Mouse (Mus musculus): ENCODE measurements around the gene Gm9774. TPM values are rescaled to one million over a fixed set of nuclear protein-coding genes. Genes with fewer than 3 reads are reported as not detected.

The Gm9774 gene
- 9.5 and 12.2 TPM in 2 replicates for total RNA-seq (2015)
- total RNA-seq (2017), result 1.7 and 1.9 TPM in 2 replicates

DNA sequence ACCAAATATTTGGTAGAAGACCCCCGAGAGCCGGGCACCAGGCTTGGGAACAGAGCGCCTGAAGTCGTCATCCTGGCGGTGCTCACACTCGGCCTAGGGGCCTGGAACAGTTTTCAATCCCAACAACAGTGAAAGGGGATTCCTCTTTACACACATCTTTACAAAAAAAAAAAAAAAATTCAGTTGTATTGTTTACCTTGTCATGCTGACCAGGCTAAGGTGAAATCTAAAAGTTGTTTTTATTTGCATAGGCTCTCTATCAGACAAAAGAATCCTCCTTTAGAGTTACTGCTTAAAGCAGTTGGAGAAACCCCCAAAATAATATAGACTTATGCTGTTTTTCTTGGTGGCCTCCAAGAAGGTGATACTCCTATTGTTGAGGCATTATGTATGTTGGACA, at the start of gene Gm9774:
Gene Gm9774, minus strand, starts transcription at position 101 of the 400 bp plus-strand sequence.
- no peak for ATAC-seq (replicated peaks; ENCODE audit: poor library complexity)

GRCm38 (mm10) chr3:92470111-92470510, 40.9 kb upstream of the Gm9774 start:
- no peak for ATAC-seq (replicated peaks; ENCODE audit: poor library complexity)

- ATAC-seq (replicated peaks; ENCODE audit: poor library complexity), result no peak
These were observed 38.2 kb upstream of the Gm9774 start for GRCm38 (mm10) chr3:92467424-92467823.

- no peak for ATAC-seq (replicated peaks; ENCODE audit: poor library complexity)
These were observed 37.4 kb upstream of the Gm9774 start for GRCm38 (mm10) chr3:92466576-92466975.

DNA sequence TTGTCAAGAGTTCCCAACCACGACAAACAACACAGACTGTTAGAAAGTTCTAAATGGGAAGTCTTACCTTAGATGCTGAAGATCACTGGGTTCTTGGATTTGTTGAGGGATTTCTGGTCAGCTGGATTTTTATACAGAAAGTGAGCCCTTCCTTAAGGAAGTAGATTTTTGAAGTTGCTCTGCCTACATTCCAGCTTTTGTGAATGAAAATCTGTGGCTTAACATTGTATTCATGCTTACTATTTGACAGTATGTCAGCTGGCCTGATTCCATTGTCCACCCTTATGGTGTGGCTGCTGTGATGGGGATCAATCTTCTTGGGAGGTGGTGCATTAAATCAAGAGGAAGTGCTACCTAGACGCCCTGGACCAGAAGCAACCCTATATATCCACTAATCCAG, 29.4 kb upstream of the Gm9774 start, which contains the start of gene Sprr3:
Gene Sprr3, minus strand, starts transcription at position 101 of the 400 bp plus-strand sequence.
- no peak for ATAC-seq (replicated peaks; ENCODE audit: poor library complexity)

- no peak for ATAC-seq (replicated peaks; ENCODE audit: poor library complexity)
These were observed 25.9 kb upstream of the Gm9774 start for GRCm38 (mm10) chr3:92455151-92455550.

DNA sequence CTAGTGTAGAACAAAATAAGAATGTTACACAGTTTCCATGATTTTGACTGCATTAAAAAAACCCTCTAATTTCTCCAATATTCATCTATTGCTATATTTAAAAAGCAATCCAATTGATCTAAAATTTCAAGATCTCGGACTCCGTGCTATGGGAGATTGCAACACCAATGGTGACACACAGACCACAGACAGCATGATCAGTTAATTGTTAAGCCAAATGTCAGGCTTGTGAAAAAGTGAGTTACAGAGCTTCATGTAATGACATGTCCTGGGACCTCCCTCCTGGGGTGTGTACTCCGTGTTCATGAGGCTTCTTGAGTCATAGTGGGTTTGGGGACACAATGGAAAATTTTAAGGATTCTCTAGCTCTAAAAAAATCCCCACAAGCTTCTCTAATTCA, 11.0 kb upstream of the Gm9774 start:
- ATAC-seq (replicated peaks; ENCODE audit: poor library complexity), result no peak

- no peak for ATAC-seq (replicated peaks; ENCODE audit: poor library complexity)
These were observed 9.5 kb upstream of the Gm9774 start, which contains the start of gene Sprr1b for GRCm38 (mm10) chr3:92438689-92439088. Gene Sprr1b, minus strand, starts transcription at chr3:92438789.

DNA sequence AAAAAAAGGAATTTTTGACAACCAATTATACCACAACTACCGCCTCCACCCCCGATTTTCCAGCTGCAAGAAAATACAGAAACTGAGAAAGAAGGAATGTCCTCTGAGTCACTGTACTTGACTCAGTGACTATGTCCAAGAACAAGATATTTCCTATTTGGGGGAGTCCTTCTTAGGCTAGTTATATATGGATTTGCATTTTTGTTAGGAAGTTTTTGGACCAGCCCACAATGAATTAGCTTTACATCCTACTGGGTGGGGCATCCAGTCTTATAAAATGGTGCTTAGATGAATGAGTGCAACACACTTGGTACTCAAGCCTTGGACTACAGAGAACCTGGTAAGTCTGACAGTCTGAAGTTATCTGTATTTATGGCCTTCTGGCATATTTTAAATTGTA, 3.1 kb upstream of the Gm9774 start, which contains the start of gene Sprr2k:
Gene Sprr2k, plus strand, starts transcription at position 301 of the 400 bp plus-strand sequence.
- ATAC-seq (replicated peaks; ENCODE audit: poor library complexity), result no peak

DNA sequence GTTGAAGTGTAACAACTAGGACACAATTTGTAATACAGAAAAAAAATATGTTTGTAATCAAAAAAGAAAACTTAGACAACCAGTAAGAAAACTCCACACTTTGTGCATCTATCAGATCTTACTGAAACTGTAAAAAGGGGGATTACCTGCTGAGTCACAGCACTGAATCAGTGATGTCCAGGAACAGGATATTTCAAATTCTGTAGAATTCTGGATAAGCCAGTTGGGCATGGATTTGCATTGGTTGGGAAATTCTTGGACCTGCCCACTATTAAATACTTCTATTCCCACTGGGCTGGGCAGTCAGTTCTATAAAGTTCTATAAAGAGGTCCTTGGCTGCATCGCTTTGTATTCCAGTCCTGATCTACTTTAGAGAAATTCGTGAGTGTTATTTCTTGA, 11.4 kb downstream of the Gm9774 start, which contains the start of gene Sprr2j-ps:
Gene Sprr2j-ps, plus strand, starts transcription at position 301 of the 400 bp plus-strand sequence.
- no peak for ATAC-seq (replicated peaks; ENCODE audit: poor library complexity)

GRCm38 (mm10) chr3:92407691-92408090, 21.5 kb downstream of the Gm9774 start, which contains the start of gene Sprr2i:
Gene Sprr2i, plus strand, starts transcription at chr3:92407991.
- ATAC-seq (replicated peaks; ENCODE audit: poor library complexity), result no peak

DNA sequence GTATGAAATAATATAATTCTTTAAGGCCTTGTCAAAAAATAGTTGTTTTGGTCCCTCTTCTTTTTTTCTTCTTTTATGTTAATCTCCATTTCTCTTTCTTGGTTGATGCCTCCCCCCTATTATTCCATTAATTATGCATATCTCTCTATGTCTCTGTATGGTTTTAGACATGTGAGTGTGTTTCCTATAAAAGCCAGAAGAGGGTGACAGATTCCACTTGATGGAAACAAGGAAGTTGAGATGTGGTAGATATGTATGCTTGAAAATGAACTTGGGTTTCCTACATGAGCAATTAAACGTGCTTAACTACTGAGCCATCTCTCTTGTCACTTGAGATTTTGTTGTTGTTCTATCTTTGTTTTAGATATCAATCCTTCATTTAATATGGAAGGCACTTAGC, 34.9 kb downstream of the Gm9774 start:
- no peak for ATAC-seq (replicated peaks; ENCODE audit: poor library complexity)

GRCm38 (mm10) chr3:92385385-92385784, 43.8 kb downstream of the Gm9774 start, which contains the start of gene Sprr2h:
Gene Sprr2h, plus strand, starts transcription at chr3:92385685.
- no peak for ATAC-seq (replicated peaks; ENCODE audit: poor library complexity)

Other genes starting within 250 kb of the Gm9774 start
- gene Sprr2a1, start 213.6 kb downstream of the Gm9774 start, total RNA-seq (2015), result not detected in 2 replicates
- not detected in 2 replicates for gene Sprr2a1, start 213.6 kb downstream of the Gm9774 start, total RNA-seq (2017)
- gene Sprr2a2, start 213.5 kb downstream of the Gm9774 start, total RNA-seq (2015), result not detected in 2 replicates
- not detected in 2 replicates for gene Sprr2a2, start 213.5 kb downstream of the Gm9774 start, total RNA-seq (2017)
- gene Sprr2a3, start 144.0 kb downstream of the Gm9774 start, total RNA-seq (2015), result not detected in 2 replicates
- not detected in 2 replicates for gene Sprr2a3, start 144.0 kb downstream of the Gm9774 start, total RNA-seq (2017)
- gene Sprr2b, start 112.8 kb downstream of the Gm9774 start, total RNA-seq (2015), result not detected in 2 replicates
- gene Sprr2b, start 112.8 kb downstream of the Gm9774 start, total RNA-seq (2017), result not detected in 2 replicates
- gene Sprr2d, start 90.3 kb downstream of the Gm9774 start, total RNA-seq (2015), result not detected in 2 replicates
- not detected in 2 replicates for gene Sprr2d, start 90.3 kb downstream of the Gm9774 start, total RNA-seq (2017)
- not detected in 2 replicates for gene Sprr2e, start 77.3 kb downstream of the Gm9774 start, total RNA-seq (2015)
- not detected in 2 replicates for gene Sprr2e, start 77.3 kb downstream of the Gm9774 start, total RNA-seq (2017)
- gene Sprr2f, start 64.2 kb downstream of the Gm9774 start, total RNA-seq (2015), result not detected in 2 replicates
- not detected in 2 replicates for gene Sprr2f, start 64.2 kb downstream of the Gm9774 start, total RNA-seq (2017)
- not detected in 2 replicates for gene Sprr2h, start 43.7 kb downstream of the Gm9774 start, total RNA-seq (2015)
- gene Sprr2h, start 43.7 kb downstream of the Gm9774 start, total RNA-seq (2017), result not detected in 2 replicates
- not detected in 2 replicates for gene Sprr2i, start 21.4 kb downstream of the Gm9774 start, total RNA-seq (2015)
- gene Sprr2i, start 21.4 kb downstream of the Gm9774 start, total RNA-seq (2017), result not detected in 2 replicates
- gene Sprr2j-ps, start 11.3 kb downstream of the Gm9774 start, total RNA-seq (2015), result not detected in 2 replicates
- not detected in 2 replicates for gene Sprr2j-ps, start 11.3 kb downstream of the Gm9774 start, total RNA-seq (2017)
- not detected in 2 replicates for gene Sprr2k, start 3.2 kb upstream of the Gm9774 start, total RNA-seq (2015)
- gene Sprr2k, start 3.2 kb upstream of the Gm9774 start, total RNA-seq (2017), result not detected in 2 replicates
- not detected in 2 replicates for gene Sprr1b, start 9.4 kb upstream of the Gm9774 start, total RNA-seq (2015)
- not detected in 2 replicates for gene Sprr1b, start 9.4 kb upstream of the Gm9774 start, total RNA-seq (2017)
- not detected in 2 replicates for gene Sprr3, start 29.3 kb upstream of the Gm9774 start, total RNA-seq (2015)
- gene Sprr3, start 29.3 kb upstream of the Gm9774 start, total RNA-seq (2017), result not detected in 2 replicates
- gene Sprr1a, start 56.5 kb upstream of the Gm9774 start, total RNA-seq (2015), result not detected in 2 replicates
- not detected in 2 replicates for gene Sprr1a, start 56.5 kb upstream of the Gm9774 start, total RNA-seq (2017)
- gene Sprr4, start 71.1 kb upstream of the Gm9774 start, total RNA-seq (2015), result not detected in 2 replicates
- not detected in 2 replicates for gene Sprr4, start 71.1 kb upstream of the Gm9774 start, total RNA-seq (2017)
- gene 2310046K23Rik, start 105.1 kb upstream of the Gm9774 start, total RNA-seq (2015), result not detected in 2 replicates
- not detected in 2 replicates for gene 2310046K23Rik, start 105.1 kb upstream of the Gm9774 start, total RNA-seq (2017)
- gene Ivl, start 144.3 kb upstream of the Gm9774 start, total RNA-seq (2015), result 0.22 TPM in 1 of 2 replicates, not detected in the other
- gene Ivl, start 144.3 kb upstream of the Gm9774 start, total RNA-seq (2017), result 0.27 TPM in 1 of 2 replicates, not detected in the other
- not detected in 2 replicates for gene Smcp, start 159.6 kb upstream of the Gm9774 start, total RNA-seq (2015)
- not detected in 2 replicates for gene Smcp, start 159.6 kb upstream of the Gm9774 start, total RNA-seq (2017)
- gene 2210017I01Rik, start 178.1 kb upstream of the Gm9774 start, total RNA-seq (2015), result not detected in 2 replicates
- gene 2210017I01Rik, start 178.1 kb upstream of the Gm9774 start, total RNA-seq (2017), result not detected in 2 replicates
- not detected in 2 replicates for gene Lce6a, start 192.2 kb upstream of the Gm9774 start, total RNA-seq (2015)
- not detected in 2 replicates for gene Lce6a, start 192.2 kb upstream of the Gm9774 start, total RNA-seq (2017)
- not detected in 2 replicates for gene Lce1a1, start 218.9 kb upstream of the Gm9774 start, total RNA-seq (2015)
- not detected in 2 replicates for gene Lce1a1, start 218.9 kb upstream of the Gm9774 start, total RNA-seq (2017)
- gene Lce1b, start 227.5 kb upstream of the Gm9774 start, total RNA-seq (2015), result not detected in 2 replicates
- gene Lce1b, start 227.5 kb upstream of the Gm9774 start, total RNA-seq (2017), result not detected in 2 replicates
- gene Lce1a2, start 240.9 kb upstream of the Gm9774 start, total RNA-seq (2015), result not detected in 2 replicates
- not detected in 2 replicates for gene Lce1a2, start 240.9 kb upstream of the Gm9774 start, total RNA-seq (2017)
- not detected in 2 replicates for gene Lce1c, start 249.8 kb upstream of the Gm9774 start, total RNA-seq (2015)
- gene Lce1c, start 249.8 kb upstream of the Gm9774 start, total RNA-seq (2017), result not detected in 2 replicates

Data from megakaryocyte progenitor cell, adult 5-6 weeks (primary cell).